Mouse (Mus musculus): ENCODE measurements at regions not wholly inside any gene's neighbourhood (a gene's known extent, or its start where the extent isn't known, plus 50 kb on each side); places are given as distances from the start of the nearest gene placed in this dataset.

GRCm38 (mm10) chr15:15443271-15443670 is 1285.3 kb upstream of the Cdh9 start:
- no peak for TF ChIP-seq CTCF (IDR thresholded peaks at IDR 0.05; ENCODE audit: borderline replicate concordance, extremely low read depth, insufficient read depth, insufficient read length)
- TF ChIP-seq POLR2A (IDR thresholded peaks at IDR 0.05; ENCODE audit: borderline replicate concordance, extremely low read depth, insufficient read depth, insufficient read length, poor library complexity, severe bottlenecking) = no peak
- DNase-seq (ENCODE audit: low read depth) = no peak

GRCm38 (mm10) chr15:15477702-15478101 is 1250.9 kb upstream of the Cdh9 start:
- TF ChIP-seq CTCF (IDR thresholded peaks at IDR 0.05; ENCODE audit: borderline replicate concordance, extremely low read depth, insufficient read depth, insufficient read length) (no peak), POLR2A (IDR thresholded peaks at IDR 0.05; ENCODE audit: borderline replicate concordance, extremely low read depth, insufficient read depth, insufficient read length, poor library complexity, severe bottlenecking) (no peak)

GRCm38 (mm10) chr15:15500276-15500675 is 1228.3 kb upstream of the Cdh9 start:
- DNase-seq (ENCODE audit: low read depth) = no peak
- TF ChIP-seq CTCF (IDR thresholded peaks at IDR 0.05; ENCODE audit: borderline replicate concordance, extremely low read depth, insufficient read depth, insufficient read length) (no peak), POLR2A (IDR thresholded peaks at IDR 0.05; ENCODE audit: borderline replicate concordance, extremely low read depth, insufficient read depth, insufficient read length, poor library complexity, severe bottlenecking) (no peak)

More at GRCm38 (mm10) chr15:15477702-15478101, 1250.9 kb upstream of the Cdh9 start:
- DNase-seq (ENCODE audit: low read depth) = no peak

GRCm38 (mm10) chr15:15538944-15539343 is 1189.6 kb upstream of the Cdh9 start:
- no peak for TF ChIP-seq CTCF (IDR thresholded peaks at IDR 0.05; ENCODE audit: borderline replicate concordance, extremely low read depth, insufficient read depth, insufficient read length)
- TF ChIP-seq POLR2A (IDR thresholded peaks at IDR 0.05; ENCODE audit: borderline replicate concordance, extremely low read depth, insufficient read depth, insufficient read length, poor library complexity, severe bottlenecking) = no peak
- DNase-seq (ENCODE audit: low read depth) = no peak

GRCm38 (mm10) chr15:15559148-15559752 is 1169.3 kb upstream of the Cdh9 start:
- TF ChIP-seq POLR2A (IDR thresholded peaks at IDR 0.05; ENCODE audit: borderline replicate concordance, extremely low read depth, insufficient read depth, insufficient read length, poor library complexity, severe bottlenecking) (no peak), CTCF (IDR thresholded peaks at IDR 0.05; ENCODE audit: borderline replicate concordance, extremely low read depth, insufficient read depth, insufficient read length) (no peak)

GRCm38 (mm10) chr15:15582300-15582880 is 1146.2 kb upstream of the Cdh9 start:
- no peak for DNase-seq (ENCODE audit: low read depth)
- no peak for TF ChIP-seq POLR2A (IDR thresholded peaks at IDR 0.05; ENCODE audit: borderline replicate concordance, extremely low read depth, insufficient read depth, insufficient read length, poor library complexity, severe bottlenecking)
- TF ChIP-seq CTCF (IDR thresholded peaks at IDR 0.05; ENCODE audit: borderline replicate concordance, extremely low read depth, insufficient read depth, insufficient read length) = no peak

More at GRCm38 (mm10) chr15:15559148-15559752, 1169.3 kb upstream of the Cdh9 start:
- DNase-seq (ENCODE audit: low read depth) = no peak

- no peak for TF ChIP-seq CTCF (IDR thresholded peaks at IDR 0.05; ENCODE audit: borderline replicate concordance, extremely low read depth, insufficient read depth, insufficient read length)
- no peak for TF ChIP-seq POLR2A (IDR thresholded peaks at IDR 0.05; ENCODE audit: borderline replicate concordance, extremely low read depth, insufficient read depth, insufficient read length, poor library complexity, severe bottlenecking)
- no peak for DNase-seq (ENCODE audit: low read depth)
Observed at GRCm38 (mm10) chr15:15617976-15618375, 1110.6 kb upstream of the Cdh9 start.

- TF ChIP-seq POLR2A (IDR thresholded peaks at IDR 0.05; ENCODE audit: borderline replicate concordance, extremely low read depth, insufficient read depth, insufficient read length, poor library complexity, severe bottlenecking) = no peak
- TF ChIP-seq CTCF (IDR thresholded peaks at IDR 0.05; ENCODE audit: borderline replicate concordance, extremely low read depth, insufficient read depth, insufficient read length) = no peak
- peak; percentile 69 for DNase-seq (ENCODE audit: low read depth)
Observed at GRCm38 (mm10) chr15:15629304-15629703, 1099.3 kb upstream of the Cdh9 start.

DNA sequence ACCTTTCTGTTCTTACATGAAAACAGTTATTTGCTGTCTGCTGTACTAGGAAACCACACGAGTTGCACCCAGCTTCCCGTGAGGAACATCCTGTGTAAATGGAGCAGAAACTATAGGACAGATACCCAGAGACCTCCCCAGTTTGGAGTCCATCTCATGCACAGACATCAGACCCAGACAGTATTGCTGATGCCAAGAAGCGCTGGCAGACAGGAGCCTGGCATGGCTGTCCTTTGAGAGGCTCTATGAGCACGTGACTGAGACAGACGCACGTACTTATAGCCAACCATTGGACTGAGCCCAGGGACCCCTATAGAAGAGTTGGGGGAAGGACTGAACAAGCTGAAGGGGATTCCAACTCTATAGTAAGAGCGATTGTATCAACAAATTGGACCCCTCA is 1098.3 kb upstream of the Cdh9 start:
- peak; percentile 17 for DNase-seq (ENCODE audit: low read depth)
- no peak for TF ChIP-seq CTCF (IDR thresholded peaks at IDR 0.05; ENCODE audit: borderline replicate concordance, extremely low read depth, insufficient read depth, insufficient read length)

GRCm38 (mm10) chr15:15637130-15637529 is 1091.4 kb upstream of the Cdh9 start:
- TF ChIP-seq POLR2A (IDR thresholded peaks at IDR 0.05; ENCODE audit: borderline replicate concordance, extremely low read depth, insufficient read depth, insufficient read length, poor library complexity, severe bottlenecking) = no peak
- TF ChIP-seq CTCF (IDR thresholded peaks at IDR 0.05; ENCODE audit: borderline replicate concordance, extremely low read depth, insufficient read depth, insufficient read length) = no peak

GRCm38 (mm10) chr15:15648734-15649133 is 1079.8 kb upstream of the Cdh9 start:
- DNase-seq (ENCODE audit: low read depth) = no peak
- TF ChIP-seq CTCF (IDR thresholded peaks at IDR 0.05; ENCODE audit: borderline replicate concordance, extremely low read depth, insufficient read depth, insufficient read length) (no peak), POLR2A (IDR thresholded peaks at IDR 0.05; ENCODE audit: borderline replicate concordance, extremely low read depth, insufficient read depth, insufficient read length, poor library complexity, severe bottlenecking) (no peak)

More at GRCm38 (mm10) chr15:15637130-15637529, 1091.4 kb upstream of the Cdh9 start:
- peak; percentile 82 for DNase-seq (ENCODE audit: low read depth)

GRCm38 (mm10) chr15:15666744-15667143 is 1061.8 kb upstream of the Cdh9 start:
- TF ChIP-seq POLR2A (IDR thresholded peaks at IDR 0.05; ENCODE audit: borderline replicate concordance, extremely low read depth, insufficient read depth, insufficient read length, poor library complexity, severe bottlenecking) (no peak), CTCF (IDR thresholded peaks at IDR 0.05; ENCODE audit: borderline replicate concordance, extremely low read depth, insufficient read depth, insufficient read length) (no peak)
- no peak for DNase-seq (ENCODE audit: low read depth)
